Mouse (Mus musculus): Measurements from ENCODE around the gene Cant1. TPM values are rescaled to one million over a fixed set of nuclear protein-coding genes. Genes with fewer than 3 reads are reported as not detected.

Gene Cant1
- total RNA-seq, 1 experiment: 45.4 TPM

- TF ChIP-seq ZNF384 (IDR thresholded peaks at IDR 0.05; ENCODE audit: low read depth, low read length) (no peak), HCFC1 (IDR thresholded peaks at IDR 0.05; ENCODE audit: borderline replicate concordance, insufficient read depth, low read length) (no peak), CHD2 (IDR thresholded peaks at IDR 0.05; ENCODE audit: low read depth, low read length) (no peak), MAFK (IDR thresholded peaks at IDR 0.05; ENCODE audit: insufficient read depth, low read depth, low read length) (no peak), ZC3H11A (IDR thresholded peaks at IDR 0.05; ENCODE audit: borderline replicate concordance, low read depth, low read length) (no peak)
- no peak overlapping the region for H3K4me3 ChIP-seq (ENCODE audit: insufficient read depth in 1 of 2, low read depth in 1 of 2, low read length in 2 of 2, poor library complexity in 1 of 2, severe bottlenecking in 1 of 2)
- no peaks in the 10 kb centered on the region for H3K36me3 ChIP-seq (ENCODE audit: control insufficient read depth, insufficient read depth, low read length, poor library complexity, severe bottlenecking)
- no peak overlapping the region for H3K27ac ChIP-seq (ENCODE audit: insufficient read depth, low read depth, low read length, poor library complexity, severe bottlenecking)
- no peak for DNase-seq (ENCODE audit: low read depth, low spot score)
- in situ Hi-C loops (cut with MboI; ENCODE audit: low sequenced_read_pairs in 2 of 2, unreplicated experiment in 2 of 2): no loop called here
- peaks cover 0 to 10% of the 10 kb centered on the region in 2 experiments; a peak in 3 of 4 replicates for H3K4me1 ChIP-seq (ENCODE audit: control insufficient read depth in 2 of 2, insufficient read depth in 2 of 2, low read length in 2 of 2, poor library complexity in 1 of 2)
- H3K9ac ChIP-seq (ENCODE audit: insufficient read depth, low read depth, low read length, poor library complexity, severe bottlenecking): no peak overlapping the region
- no peaks in the 10 kb centered on the region for H3K9me3 ChIP-seq (ENCODE audit: control insufficient read depth, insufficient read depth, low read depth, low read length)
These were observed 10.2 kb upstream of the Cant1 start for GRCm38 (mm10) chr11:118428944-118429709.

GRCm38 (mm10) chr11:118428460-118428868 is 9.6 kb upstream of the Cant1 start:
- DNase-seq (ENCODE audit: low read depth, low spot score): no peak
- H3K36me3 ChIP-seq (ENCODE audit: control insufficient read depth, insufficient read depth, low read length, poor library complexity, severe bottlenecking): no peaks in the 10 kb centered on the region
- H3K9ac ChIP-seq (ENCODE audit: insufficient read depth, low read depth, low read length, poor library complexity, severe bottlenecking): no peak overlapping the region
- TF ChIP-seq ZC3H11A (IDR thresholded peaks at IDR 0.05; ENCODE audit: borderline replicate concordance, low read depth, low read length) (no peak), ZNF384 (IDR thresholded peaks at IDR 0.05; ENCODE audit: low read depth, low read length) (no peak), HCFC1 (IDR thresholded peaks at IDR 0.05; ENCODE audit: borderline replicate concordance, insufficient read depth, low read length) (no peak), CHD2 (IDR thresholded peaks at IDR 0.05; ENCODE audit: low read depth, low read length) (no peak), MAFK (IDR thresholded peaks at IDR 0.05; ENCODE audit: insufficient read depth, low read depth, low read length) (no peak)
- in situ Hi-C loops (cut with MboI; ENCODE audit: low sequenced_read_pairs in 2 of 2, unreplicated experiment in 2 of 2): no loop called here
- no peaks in the 10 kb centered on the region for H3K9me3 ChIP-seq (ENCODE audit: control insufficient read depth, insufficient read depth, low read depth, low read length)
- H3K4me3 ChIP-seq (ENCODE audit: insufficient read depth in 1 of 2, low read depth in 1 of 2, low read length in 2 of 2, poor library complexity in 1 of 2, severe bottlenecking in 1 of 2): no peak overlapping the region
- H3K27ac ChIP-seq (ENCODE audit: insufficient read depth, low read depth, low read length, poor library complexity, severe bottlenecking): no peak overlapping the region
- H3K4me1 ChIP-seq (ENCODE audit: control insufficient read depth in 2 of 2, insufficient read depth in 2 of 2, low read length in 2 of 2, poor library complexity in 1 of 2): peaks cover 0 to 5% of the 10 kb centered on the region in 2 experiments; a peak in 3 of 4 replicates

GRCm38 (mm10) chr11:118427986-118428385 is 9.1 kb upstream of the Cant1 start, which contains the start of gene C1qtnf1:
Gene C1qtnf1, plus strand, starts transcription at chr11:118428203.
- Histone ChIP-seq H3K36me3 (ENCODE audit: control insufficient read depth, insufficient read depth, low read length, poor library complexity, severe bottlenecking) (no peaks in the 10 kb centered on the region), H3K9me3 (ENCODE audit: control insufficient read depth, insufficient read depth, low read depth, low read length) (no peaks in the 10 kb centered on the region), H3K27ac (ENCODE audit: insufficient read depth, low read depth, low read length, poor library complexity, severe bottlenecking) (no peak within 1 kb of the TSS), H3K4me1 (ENCODE audit: control insufficient read depth in 2 of 2, insufficient read depth in 2 of 2, low read length in 2 of 2, poor library complexity in 1 of 2) (peaks cover 0 to 2% of the 10 kb centered on the region in 2 experiments; a peak in 2 of 4 replicates), H3K9ac (ENCODE audit: insufficient read depth, low read depth, low read length, poor library complexity, severe bottlenecking) (no peak within 1 kb of the TSS), H3K4me3 (ENCODE audit: insufficient read depth in 1 of 2, low read depth in 1 of 2, low read length in 2 of 2, poor library complexity in 1 of 2, severe bottlenecking in 1 of 2) (no peak within 1 kb of the TSS)
- in situ Hi-C loops (cut with MboI; ENCODE audit: low sequenced_read_pairs in 2 of 2, unreplicated experiment in 2 of 2): no loop called here
- no peak for DNase-seq (ENCODE audit: low read depth, low spot score)
- TF ChIP-seq ZNF384 (IDR thresholded peaks at IDR 0.05; ENCODE audit: low read depth, low read length): no peak
- no peak for TF ChIP-seq HCFC1 (IDR thresholded peaks at IDR 0.05; ENCODE audit: borderline replicate concordance, insufficient read depth, low read length)
- TF ChIP-seq ZC3H11A (IDR thresholded peaks at IDR 0.05; ENCODE audit: borderline replicate concordance, low read depth, low read length): no peak
- TF ChIP-seq MAFK (IDR thresholded peaks at IDR 0.05; ENCODE audit: insufficient read depth, low read depth, low read length): no peak
- no peak for TF ChIP-seq CHD2 (IDR thresholded peaks at IDR 0.05; ENCODE audit: low read depth, low read length)

GRCm38 (mm10) chr11:118427266-118427779 is 8.4 kb upstream of the Cant1 start:
- Histone ChIP-seq H3K36me3 (ENCODE audit: control insufficient read depth, insufficient read depth, low read length, poor library complexity, severe bottlenecking) (no peaks in the 10 kb centered on the region), H3K4me3 (ENCODE audit: insufficient read depth in 1 of 2, low read depth in 1 of 2, low read length in 2 of 2, poor library complexity in 1 of 2, severe bottlenecking in 1 of 2) (no peak overlapping the region), H3K9me3 (ENCODE audit: control insufficient read depth, insufficient read depth, low read depth, low read length) (no peaks in the 10 kb centered on the region), H3K9ac (ENCODE audit: insufficient read depth, low read depth, low read length, poor library complexity, severe bottlenecking) (no peak overlapping the region), H3K4me1 (ENCODE audit: control insufficient read depth in 2 of 2, insufficient read depth in 2 of 2, low read length in 2 of 2, poor library complexity in 1 of 2) (peaks cover 0 to 2% of the 10 kb centered on the region in 2 experiments; a peak in 2 of 4 replicates), H3K27ac (ENCODE audit: insufficient read depth, low read depth, low read length, poor library complexity, severe bottlenecking) (no peak overlapping the region)
- DNase-seq (ENCODE audit: low read depth, low spot score): no peak
- in situ Hi-C loops (cut with MboI; ENCODE audit: low sequenced_read_pairs in 2 of 2, unreplicated experiment in 2 of 2): no loop called here
- no peak for TF ChIP-seq ZNF384 (IDR thresholded peaks at IDR 0.05; ENCODE audit: low read depth, low read length)
- TF ChIP-seq CHD2 (IDR thresholded peaks at IDR 0.05; ENCODE audit: low read depth, low read length): no peak
- TF ChIP-seq HCFC1 (IDR thresholded peaks at IDR 0.05; ENCODE audit: borderline replicate concordance, insufficient read depth, low read length): no peak
- no peak for TF ChIP-seq ZC3H11A (IDR thresholded peaks at IDR 0.05; ENCODE audit: borderline replicate concordance, low read depth, low read length)
- TF ChIP-seq MAFK (IDR thresholded peaks at IDR 0.05; ENCODE audit: insufficient read depth, low read depth, low read length): no peak
